In genomic region chr14:15148516-15148915, GRCm38 (mm10) we compare ENCODE assay signal across 29 mouse cellular contexts.
"Had no signal": no experiment of that assay in that cellular context is flagged by ENCODE, and none has a peak within 500 bp of the region (broad histone marks: within the 10 kb centered on the region; RNA-seq: fewer than 3 reads in every experiment).

No protein-coding gene starts in this region.

- H3K9ac ChIP-seq: heart, embryonic 12.5 days; heart, embryonic 13.5 days; heart, embryonic 15.5 days; hindbrain, embryonic 12.5 days; hindbrain, embryonic 13.5 days; hindbrain, embryonic 14.5 days; hindbrain, embryonic 15.5 days; intestine, embryonic 15.5 days had no signal

- DNase-seq: heart, adult 18-20 months; heart, adult 2 months; heart, postnatal 10 days; heart, postnatal 14 days; heart, postnatal 36 days; heart, postnatal 4 days; kidney, adult 11 months; kidney, adult 18-20 months; layer of hippocampus, adult 9-11 months; layer of hippocampus, postnatal 36 days had no signal

- H3K9me3 ChIP-seq: heart, embryonic 10.5 days; heart, embryonic 12.5 days; heart, embryonic 13.5 days; heart, embryonic 15.5 days; hindbrain, embryonic 10.5 days; hindbrain, embryonic 12.5 days; hindbrain, embryonic 13.5 days; hindbrain, embryonic 15.5 days; intestine, embryonic 15.5 days had no signal

- H3K4me3 ChIP-seq: heart, adult 2 months; heart, embryonic 10.5 days; heart, embryonic 12.5 days; heart, embryonic 13.5 days; heart, embryonic 15.5 days; hindbrain, embryonic 10.5 days; hindbrain, embryonic 12.5 days; hindbrain, embryonic 13.5 days; hindbrain, embryonic 15.5 days; intestine, embryonic 15.5 days; layer of hippocampus, adult 2 months; left cerebral cortex, adult 2 months had no signal

- H3K4me2 ChIP-seq: heart, embryonic 11.5 days; heart, embryonic 12.5 days; heart, embryonic 13.5 days; heart, embryonic 15.5 days; hindbrain, embryonic 12.5 days; hindbrain, embryonic 13.5 days; hindbrain, embryonic 14.5 days; hindbrain, embryonic 15.5 days; intestine, embryonic 15.5 days had no signal

- ATAC-seq: hindbrain, embryonic 16.5 days; hindbrain, postnatal 0 days; inflammation-experienced regulatory T-cells, adult 6 months; intestine, embryonic 15.5 days; intestine, embryonic 16.5 days; intestine, postnatal 0 days had no signal

- H3K27ac ChIP-seq: heart, adult 2 months; heart, embryonic 10.5 days; heart, embryonic 13.5 days; heart, embryonic 15.5 days; hindbrain, embryonic 10.5 days; hindbrain, embryonic 12.5 days; hindbrain, embryonic 13.5 days; hindbrain, embryonic 14.5 days; hindbrain, embryonic 15.5 days; hindbrain, postnatal 0 days; intestine, embryonic 15.5 days; kidney, postnatal 0 days; layer of hippocampus, adult 2 months; left cerebral cortex, adult 2 months had no signal

- H3K36me3 ChIP-seq: heart, embryonic 10.5 days; heart, embryonic 12.5 days; heart, embryonic 13.5 days; heart, embryonic 15.5 days; hindbrain, embryonic 10.5 days; hindbrain, embryonic 12.5 days; hindbrain, embryonic 13.5 days; hindbrain, embryonic 15.5 days; intestine, embryonic 15.5 days had no signal

- H3K4me1 ChIP-seq: heart, embryonic 10.5 days; heart, embryonic 12.5 days; heart, embryonic 13.5 days; heart, embryonic 15.5 days; hindbrain, embryonic 10.5 days; hindbrain, embryonic 12.5 days; hindbrain, embryonic 13.5 days; hindbrain, embryonic 15.5 days; intestine, embryonic 15.5 days had no signal

- H3K27me3 ChIP-seq: heart, embryonic 12.5 days; heart, embryonic 13.5 days; heart, embryonic 15.5 days; hindbrain, embryonic 12.5 days; hindbrain, embryonic 13.5 days; hindbrain, embryonic 15.5 days; intestine, embryonic 15.5 days had no signal
